Mouse (Mus musculus): ENCODE results near the gene Adgrv1. TPM values are rescaled to one million over a fixed set of nuclear protein-coding genes. Genes with fewer than 3 reads are reported as not detected.

Gene Adgrv1
- polyA plus RNA-seq, 1 experiment from 2014 or later = 2.5 TPM

DNA sequence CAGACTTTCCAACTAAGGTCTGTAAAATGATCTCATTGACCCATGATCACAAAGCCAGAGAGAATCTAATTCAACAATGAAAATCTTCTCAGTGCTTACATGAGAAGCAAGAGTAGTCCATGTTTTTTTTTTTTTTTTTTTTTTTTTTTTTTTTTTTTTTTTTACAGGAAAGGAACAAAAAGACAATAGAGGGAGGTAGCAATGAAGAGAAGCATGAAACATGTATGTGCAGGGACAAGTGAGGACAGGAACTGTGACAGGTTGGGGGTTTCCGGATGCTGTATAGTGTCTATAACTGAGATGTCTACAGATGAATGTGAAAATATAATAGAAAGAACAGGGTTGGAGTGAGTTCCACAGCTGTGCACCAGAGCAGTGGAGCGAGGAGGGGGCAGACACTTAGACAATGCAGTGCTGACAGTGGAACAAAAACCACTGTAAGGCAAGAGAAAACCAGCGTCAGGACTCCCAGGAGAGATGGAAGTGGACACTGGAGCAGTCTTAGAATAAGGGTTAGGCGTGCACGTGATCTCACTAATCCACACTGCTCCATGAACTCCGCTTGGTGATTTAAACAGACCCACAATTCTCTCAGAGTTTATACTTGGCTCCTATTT, 490.6 kb downstream of the Adgrv1 start:
- TF ChIP-seq CTCF (IDR thresholded peaks at IDR 0.05; ENCODE audit: low read depth) = no peak
- H3K4me2 ChIP-seq = no peak overlapping the region
- no peaks in the 10 kb centered on the region for H3K9me3 ChIP-seq (ENCODE audit: low read depth, low read length)
- no peak overlapping the region for H3K4me3 ChIP-seq (ENCODE audit: low read depth, low read length)
- H3K9ac ChIP-seq = no peak overlapping the region
- no peak overlapping the region for H3K27ac ChIP-seq (ENCODE audit: low read depth)
- no peaks in the 10 kb centered on the region; the same call in 1 of the 2 replicates for H3K4me1 ChIP-seq (ENCODE audit: insufficient read depth)
- ATAC-seq (ENCODE audit: insufficient read depth) = no peak
- DNase-seq = no peak
- 87% methylated on average over 6 of the region's 6 CpGs for WGBS
- H3K27me3 ChIP-seq (ENCODE audit: insufficient read depth, low read length) = no peaks in the 10 kb centered on the region
- H3K36me3 ChIP-seq (ENCODE audit: insufficient read depth) = no peaks in the 10 kb centered on the region

DNA sequence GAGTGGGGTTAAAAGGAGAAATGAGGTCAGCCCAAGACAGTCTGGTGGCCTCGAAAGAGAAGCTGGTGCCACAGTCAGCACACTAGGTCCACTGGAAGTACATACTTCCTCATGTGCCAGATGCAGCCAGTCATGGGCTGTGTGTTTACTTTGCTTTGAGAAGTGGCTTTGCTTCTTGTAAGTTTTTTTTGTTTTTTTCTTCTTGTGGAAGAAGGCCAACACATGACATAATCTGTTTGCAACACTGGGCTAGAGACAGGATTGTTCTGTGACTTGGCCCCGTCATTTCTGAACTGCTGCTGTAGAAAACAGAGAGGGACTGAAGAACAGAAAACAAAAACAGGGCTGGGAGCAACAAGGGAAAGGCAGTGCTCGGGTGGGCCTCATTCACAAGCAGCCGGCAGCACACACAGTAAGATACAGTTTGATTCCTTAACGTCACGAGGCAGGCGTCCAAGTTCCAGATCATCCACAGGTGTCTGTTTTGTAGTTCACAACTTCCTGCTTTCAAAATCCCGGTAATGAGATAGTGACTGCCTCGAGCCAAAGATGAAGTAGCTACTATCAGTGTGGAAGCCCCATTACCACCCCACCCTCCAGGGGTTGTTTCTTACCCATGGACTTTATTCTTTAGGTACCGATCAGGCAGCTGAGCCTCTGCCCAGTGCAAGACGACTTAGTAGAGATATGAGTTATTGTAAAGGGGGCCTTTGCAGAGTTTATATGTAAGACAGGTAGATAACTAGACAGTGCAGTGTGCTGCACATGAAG, 496.1 kb downstream of the Adgrv1 start:
- 23% methylated on average over 11 of the region's 11 CpGs for WGBS
- DNase-seq (peak; percentile 95), ATAC-seq (ENCODE audit: insufficient read depth) (peak; percentile 92)
- no peaks in the 10 kb centered on the region for H3K36me3 ChIP-seq (ENCODE audit: insufficient read depth)
- H3K4me2 ChIP-seq = peak overlapping the region; percentile 23
- no peak overlapping the region for H3K4me3 ChIP-seq (ENCODE audit: low read depth, low read length)
- no peak for TF ChIP-seq CTCF (IDR thresholded peaks at IDR 0.05; ENCODE audit: low read depth)
- H3K27me3 ChIP-seq (ENCODE audit: insufficient read depth, low read length) = no peaks in the 10 kb centered on the region
- peak overlapping the region; percentile 77 for H3K27ac ChIP-seq (ENCODE audit: low read depth)
- H3K4me1 ChIP-seq (ENCODE audit: insufficient read depth) = peaks cover 6% of the 10 kb centered on the region
- H3K9me3 ChIP-seq (ENCODE audit: low read depth, low read length) = no peaks in the 10 kb centered on the region
- H3K9ac ChIP-seq = no peak overlapping the region

DNA sequence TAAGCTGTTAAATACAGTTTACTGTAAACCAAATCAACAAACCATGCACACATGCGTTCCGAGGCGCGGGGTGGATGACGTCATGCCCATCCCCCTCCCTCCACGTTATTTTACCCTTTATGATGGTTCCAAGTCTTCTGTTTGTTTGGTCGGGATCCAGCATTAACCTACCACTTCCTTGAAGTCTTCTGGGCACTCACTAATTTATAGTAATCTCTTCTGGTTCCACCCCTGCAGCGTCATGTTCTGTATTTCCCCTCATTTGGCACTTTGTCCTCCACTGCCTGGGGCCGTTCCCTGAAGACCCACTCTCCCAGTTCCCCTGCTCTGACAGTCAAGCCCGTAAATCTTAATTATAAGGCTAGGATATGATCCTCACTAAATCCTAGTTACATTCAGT, 497.0 kb downstream of the Adgrv1 start:
- peak; percentile 42 for ATAC-seq (ENCODE audit: insufficient read depth)
- H3K27ac ChIP-seq (ENCODE audit: low read depth) = peak overlapping the region; percentile 77
- WGBS = 43% methylated on average over 10 of the region's 10 CpGs

DNA sequence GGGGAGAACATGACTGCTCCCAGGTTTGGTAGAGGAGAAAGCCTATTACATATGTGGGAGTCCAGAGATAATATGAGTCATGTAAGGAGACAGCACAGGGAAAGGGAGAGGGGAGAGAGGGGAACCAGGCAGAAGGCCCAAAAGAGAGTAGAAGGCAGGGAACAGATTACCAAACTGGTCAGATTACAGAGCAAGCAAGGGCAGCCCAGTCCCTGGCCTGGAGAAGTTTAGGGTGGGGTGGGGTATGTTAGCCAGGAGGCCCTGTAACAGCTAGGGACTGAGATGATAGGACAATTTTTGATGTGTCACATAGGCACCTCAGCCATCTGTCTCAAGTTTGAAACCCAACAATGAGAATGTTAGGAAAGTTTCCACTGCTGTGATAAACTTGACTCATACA, 498.5 kb downstream of the Adgrv1 start:
- no peak for DNase-seq
- Histone ChIP-seq H3K9ac (no peak overlapping the region), H3K4me3 (ENCODE audit: low read depth, low read length) (no peak overlapping the region), H3K4me2 (no peak overlapping the region), H3K36me3 (ENCODE audit: insufficient read depth) (no peaks in the 10 kb centered on the region), H3K9me3 (ENCODE audit: low read depth, low read length) (no peaks in the 10 kb centered on the region), H3K27ac (ENCODE audit: low read depth) (no peak overlapping the region), H3K4me1 (ENCODE audit: insufficient read depth) (peaks cover 8% of the 10 kb centered on the region), H3K27me3 (ENCODE audit: insufficient read depth, low read length) (no peaks in the 10 kb centered on the region)
- no peak for TF ChIP-seq CTCF (IDR thresholded peaks at IDR 0.05; ENCODE audit: low read depth)
- ATAC-seq (ENCODE audit: insufficient read depth) = no peak

More for the DNA sequence above, 497.0 kb downstream of the Adgrv1 start:
- Histone ChIP-seq H3K9ac (no peak overlapping the region), H3K36me3 (ENCODE audit: insufficient read depth) (no peaks in the 10 kb centered on the region), H3K27me3 (ENCODE audit: insufficient read depth, low read length) (no peaks in the 10 kb centered on the region), H3K4me1 (ENCODE audit: insufficient read depth) (peaks cover 8% of the 10 kb centered on the region), H3K4me2 (peak overlapping the region; percentile 32), H3K4me3 (ENCODE audit: low read depth, low read length) (no peak overlapping the region), H3K9me3 (ENCODE audit: low read depth, low read length) (no peaks in the 10 kb centered on the region)
- TF ChIP-seq CTCF (IDR thresholded peaks at IDR 0.05; ENCODE audit: low read depth) = no peak
- DNase-seq = peak; percentile 78

DNA sequence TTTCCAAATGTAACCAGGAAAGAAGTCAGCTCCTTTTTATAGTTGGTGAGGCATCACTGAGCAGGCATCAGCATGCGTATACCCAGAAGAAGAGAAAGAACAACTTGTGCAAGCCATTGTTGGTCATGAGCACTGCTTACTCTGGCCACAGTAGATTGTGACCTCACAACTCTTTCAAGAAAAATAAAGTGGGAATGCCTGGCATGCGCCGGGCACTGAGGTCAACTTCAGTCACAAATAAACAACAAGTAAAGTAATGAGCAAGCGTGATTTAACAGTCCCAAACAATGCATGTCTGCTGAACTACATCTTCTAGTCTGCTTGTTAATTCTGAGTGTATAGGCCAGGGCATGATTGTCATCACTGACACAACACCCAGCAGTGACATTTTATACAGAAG, 499.6 kb downstream of the Adgrv1 start:
- H3K4me1 ChIP-seq (ENCODE audit: insufficient read depth) = peaks cover 8% of the 10 kb centered on the region
- no peaks in the 10 kb centered on the region for H3K36me3 ChIP-seq (ENCODE audit: insufficient read depth)
- ATAC-seq (ENCODE audit: insufficient read depth) = no peak
- DNase-seq = no peak
- no peaks in the 10 kb centered on the region for H3K9me3 ChIP-seq (ENCODE audit: low read depth, low read length)
- no peaks in the 10 kb centered on the region for H3K27me3 ChIP-seq (ENCODE audit: insufficient read depth, low read length)
- no peak overlapping the region for H3K4me3 ChIP-seq (ENCODE audit: low read depth, low read length)
- H3K27ac ChIP-seq (ENCODE audit: low read depth) = no peak overlapping the region; the same call in 1 of the 2 replicates
- 63% methylated on average over 4 of the region's 4 CpGs for WGBS
- TF ChIP-seq CTCF (IDR thresholded peaks at IDR 0.05; ENCODE audit: low read depth) = no peak
- no peak overlapping the region for H3K4me2 ChIP-seq
- H3K9ac ChIP-seq = no peak overlapping the region

DNA sequence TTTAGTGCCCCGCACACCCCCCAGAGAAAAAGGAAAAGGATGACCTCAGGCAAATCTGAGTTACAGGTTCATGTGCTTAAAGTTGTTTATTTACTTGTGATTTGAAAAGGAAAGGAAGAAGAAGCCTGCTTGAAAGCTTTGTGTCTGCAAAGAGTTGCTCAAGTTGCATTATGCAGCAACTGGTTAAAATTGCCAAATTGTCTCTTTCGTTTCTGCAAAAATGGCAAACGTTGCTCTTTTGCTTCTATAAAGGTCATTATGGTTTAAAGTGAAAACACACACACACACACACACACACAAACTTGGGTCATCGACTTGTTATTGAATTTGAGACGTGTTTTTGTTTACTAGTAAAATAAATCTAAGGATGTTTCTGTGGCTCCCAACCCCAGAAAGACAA, 500.3 kb downstream of the Adgrv1 start:
- no peaks in the 10 kb centered on the region for H3K36me3 ChIP-seq (ENCODE audit: insufficient read depth)
- peaks cover 8% of the 10 kb centered on the region for H3K4me1 ChIP-seq (ENCODE audit: insufficient read depth)
- no peak overlapping the region for H3K9ac ChIP-seq
- H3K27ac ChIP-seq (ENCODE audit: low read depth) = no peak overlapping the region
- no peak for TF ChIP-seq CTCF (IDR thresholded peaks at IDR 0.05; ENCODE audit: low read depth)
- H3K4me3 ChIP-seq (ENCODE audit: low read depth, low read length) = no peak overlapping the region
- no peaks in the 10 kb centered on the region for H3K27me3 ChIP-seq (ENCODE audit: insufficient read depth, low read length)
- H3K9me3 ChIP-seq (ENCODE audit: low read depth, low read length) = no peaks in the 10 kb centered on the region
- 42% methylated on average over 5 of the region's 5 CpGs for WGBS
- DNase-seq = peak; percentile 49
- H3K4me2 ChIP-seq = no peak overlapping the region
- no peak for ATAC-seq (ENCODE audit: insufficient read depth)

DNA sequence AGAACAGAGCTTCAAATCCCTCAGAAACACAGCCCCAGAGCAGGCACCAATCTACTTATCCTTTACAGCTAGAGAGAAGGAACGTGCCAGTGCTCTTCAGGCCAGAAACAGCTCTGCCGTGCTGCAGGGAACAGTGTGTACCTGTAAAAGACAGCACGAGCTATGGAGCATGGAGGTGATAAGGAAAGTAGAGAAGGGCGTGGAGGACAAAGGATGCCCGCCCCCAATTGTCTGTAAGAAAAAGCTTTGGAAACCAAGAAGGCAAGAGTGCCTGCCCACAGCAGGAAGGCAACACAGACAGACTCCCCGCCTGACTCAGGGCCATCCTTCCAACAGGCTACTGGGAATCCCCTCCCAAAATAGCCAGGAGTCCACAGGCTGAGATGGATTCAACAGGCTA, 501.1 kb downstream of the Adgrv1 start:
- Histone ChIP-seq H3K9me3 (ENCODE audit: low read depth, low read length) (no peaks in the 10 kb centered on the region), H3K4me1 (ENCODE audit: insufficient read depth) (peaks cover 6% of the 10 kb centered on the region), H3K27ac (ENCODE audit: low read depth) (no peak overlapping the region), H3K36me3 (ENCODE audit: insufficient read depth) (no peaks in the 10 kb centered on the region), H3K27me3 (ENCODE audit: insufficient read depth, low read length) (no peaks in the 10 kb centered on the region), H3K4me3 (ENCODE audit: low read depth, low read length) (no peak overlapping the region), H3K4me2 (no peak overlapping the region), H3K9ac (no peak overlapping the region)
- 41% methylated on average over 6 of the region's 6 CpGs for WGBS
- TF ChIP-seq CTCF (IDR thresholded peaks at IDR 0.05; ENCODE audit: low read depth) = no peak
- DNase-seq (peak; percentile 38), ATAC-seq (ENCODE audit: insufficient read depth) (no peak)

All from lung, embryonic 14.5 days (tissue).